Mouse (Mus musculus) heart, postnatal 10 days (tissue): ENCODE data around the gene Macrod2. TPM values are rescaled to one million over a fixed set of nuclear protein-coding genes. Genes with fewer than 3 reads are reported as not detected.

Experiments used
- DNase-seq, 2 experiments: peaks; one replicate each; pipeline ENCODE4 v3.0.0; 2021
- intact Hi-C: fragments of 180-260 bp; cut with DNase I; formaldehyde crosslinking; loops from one replicate; pipeline ENCODE4 v1.15.1; 2025
- total RNA-seq, 2 experiments: library from RNA; stranded (reverse); gene quantifications; 2 replicates each; pipeline ENCODE4 v1.2.3; 2021

Macrod2 gene
- total RNA-seq, 2 experiments from 2014 or later, result 8.5 to 9.9 TPM

- DNase-seq, result no peak
- intact Hi-C loops, result no loop called here
Measured at GRCm38 (mm10) chr2:141578206-141578605, 1183.1 kb downstream of the Macrod2 start.

GRCm38 (mm10) chr2:141582431-141582830 is 1187.3 kb downstream of the Macrod2 start:
- no peak for DNase-seq
- intact Hi-C loops, result no loop called here

- intact Hi-C loops, result no loop called here
- DNase-seq, result no peak
Measured at GRCm38 (mm10) chr2:141582933-141583332, 1187.8 kb downstream of the Macrod2 start.

GRCm38 (mm10) chr2:141587290-141587689 is 1192.2 kb downstream of the Macrod2 start:
- intact Hi-C loops, result no loop called here
- DNase-seq, result peak; percentile 33 to 34

GRCm38 (mm10) chr2:141591326-141591725 is 1196.2 kb downstream of the Macrod2 start:
- intact Hi-C loops, result no loop called here
- DNase-seq, result no peak

GRCm38 (mm10) chr2:141594811-141595210 is 1199.7 kb downstream of the Macrod2 start:
- intact Hi-C loops, result no loop called here
- DNase-seq, result no peak

GRCm38 (mm10) chr2:141617721-141618120 is 1222.6 kb downstream of the Macrod2 start:
- DNase-seq, result no peak
- intact Hi-C loops, result no loop called here

- DNase-seq, result no peak
- intact Hi-C loops, result no loop called here
Measured at GRCm38 (mm10) chr2:141618257-141618656, 1223.1 kb downstream of the Macrod2 start.

GRCm38 (mm10) chr2:141664051-141664450 is 1268.9 kb downstream of the Macrod2 start:
- intact Hi-C loops, result no loop called here
- no peak for DNase-seq

GRCm38 (mm10) chr2:141672814-141673213 is 1277.7 kb downstream of the Macrod2 start:
- DNase-seq, result no peak

GRCm38 (mm10) chr2:141673405-141673804 is 1278.3 kb downstream of the Macrod2 start:
- intact Hi-C loops, result no loop called here
- no peak for DNase-seq

More at GRCm38 (mm10) chr2:141672814-141673213, 1277.7 kb downstream of the Macrod2 start:
- intact Hi-C loops, result no loop called here

GRCm38 (mm10) chr2:141697541-141697940 is 1302.4 kb downstream of the Macrod2 start:
- no peak for DNase-seq
- intact Hi-C loops, result no loop called here

GRCm38 (mm10) chr2:141698320-141698719 is 1303.2 kb downstream of the Macrod2 start:
- intact Hi-C loops, result no loop called here
- DNase-seq, result no peak

- DNase-seq, result no peak
- intact Hi-C loops, result no loop called here
Measured at GRCm38 (mm10) chr2:141700759-141701452, 1305.8 kb downstream of the Macrod2 start.

- intact Hi-C loops, result no loop called here
Measured at GRCm38 (mm10) chr2:141711785-141712184, 1316.7 kb downstream of the Macrod2 start.

GRCm38 (mm10) chr2:141712265-141712664 is 1317.2 kb downstream of the Macrod2 start:
- intact Hi-C loops, result no loop called here

More at GRCm38 (mm10) chr2:141711785-141712184, 1316.7 kb downstream of the Macrod2 start:
- DNase-seq, result no peak

GRCm38 (mm10) chr2:141715061-141715460 is 1320.0 kb downstream of the Macrod2 start:
- no peak for DNase-seq
- intact Hi-C loops, result no loop called here

More at GRCm38 (mm10) chr2:141712265-141712664, 1317.2 kb downstream of the Macrod2 start:
- no peak for DNase-seq

- intact Hi-C loops, result no loop called here
- DNase-seq, result no peak
Measured at GRCm38 (mm10) chr2:141722531-141722930, 1327.4 kb downstream of the Macrod2 start.

- intact Hi-C loops, result no loop called here
- no peak for DNase-seq
Measured at GRCm38 (mm10) chr2:141728998-141729397, 1333.9 kb downstream of the Macrod2 start.

GRCm38 (mm10) chr2:141736685-141737456 is 1341.8 kb downstream of the Macrod2 start:
- DNase-seq, result no peak
- intact Hi-C loops, result no loop called here

GRCm38 (mm10) chr2:141738702-141739101 is 1343.6 kb downstream of the Macrod2 start:
- no peak for DNase-seq
- intact Hi-C loops, result no loop called here

- intact Hi-C loops, result no loop called here
- DNase-seq, result no peak
Measured at GRCm38 (mm10) chr2:141740318-141740717, 1345.2 kb downstream of the Macrod2 start.
